Mouse (Mus musculus): ENCODE results near the gene Ubxn2a. TPM values are rescaled to one million over a fixed set of nuclear protein-coding genes. Genes with fewer than 3 reads are reported as not detected.
A peak's percentile ranks its signal among the peaks of the same experiment; 100 is the strongest.

Ubxn2a gene
- polyA plus RNA-seq, 1 experiment from 2014 or later: 45.2 TPM

- H3K36me3 ChIP-seq (ENCODE audit: control insufficient read depth, insufficient read depth): no peaks in the 10 kb centered on the region
- ATAC-seq: no peak
- WGBS: 62% methylated on average over 4 of the region's 4 CpGs
- no peak overlapping the region for H3K4me2 ChIP-seq (ENCODE audit: low read length)
- no peak overlapping the region for H3K9ac ChIP-seq (replicated peaks; ENCODE audit: low read depth, low read length)
- H3K4me1 ChIP-seq (replicated peaks; ENCODE audit: control insufficient read depth, insufficient read depth, low read length): peaks cover 10% of the 10 kb centered on the region
- H3K4me3 ChIP-seq (replicated peaks; ENCODE audit: low read length): no peak overlapping the region
- no peaks in the 10 kb centered on the region for H3K9me3 ChIP-seq (ENCODE audit: control insufficient read depth, low read length)
- H3K27me3 ChIP-seq (replicated peaks; ENCODE audit: control insufficient read depth, insufficient read depth, low read length): no peaks in the 10 kb centered on the region
- no peak overlapping the region for H3K27ac ChIP-seq (ENCODE audit: low read length)
Observed at GRCm38 (mm10) chr12:4872273-4872672, 35.2 kb downstream of the Ubxn2a start.

- Histone ChIP-seq H3K27ac (ENCODE audit: low read length) (no peak overlapping the region), H3K4me1 (replicated peaks; ENCODE audit: control insufficient read depth, insufficient read depth, low read length) (peaks cover 10% of the 10 kb centered on the region), H3K27me3 (replicated peaks; ENCODE audit: control insufficient read depth, insufficient read depth, low read length) (no peaks in the 10 kb centered on the region), H3K9ac (replicated peaks; ENCODE audit: low read depth, low read length) (no peak overlapping the region), H3K4me2 (ENCODE audit: low read length) (no peak overlapping the region), H3K36me3 (ENCODE audit: control insufficient read depth, insufficient read depth) (no peaks in the 10 kb centered on the region), H3K9me3 (ENCODE audit: control insufficient read depth, low read length) (no peaks in the 10 kb centered on the region), H3K4me3 (replicated peaks; ENCODE audit: low read length) (no peak overlapping the region)
- no peak for ATAC-seq
- WGBS: 92% methylated on average over 5 of the region's 5 CpGs
Observed at GRCm38 (mm10) chr12:4871260-4871659, 36.2 kb downstream of the Ubxn2a start.

- H3K36me3 ChIP-seq (ENCODE audit: control insufficient read depth, insufficient read depth): no peaks in the 10 kb centered on the region
- H3K4me3 ChIP-seq (replicated peaks; ENCODE audit: low read length): no peak overlapping the region
- no peak overlapping the region for H3K9ac ChIP-seq (replicated peaks; ENCODE audit: low read depth, low read length)
- no peak overlapping the region for H3K4me2 ChIP-seq (ENCODE audit: low read length)
- H3K9me3 ChIP-seq (ENCODE audit: control insufficient read depth, low read length): no peaks in the 10 kb centered on the region
- no peak overlapping the region for H3K27ac ChIP-seq (ENCODE audit: low read length)
- 79% methylated on average over 8 of the region's 8 CpGs for WGBS
- H3K27me3 ChIP-seq (replicated peaks; ENCODE audit: control insufficient read depth, insufficient read depth, low read length): no peaks in the 10 kb centered on the region
- H3K4me1 ChIP-seq (replicated peaks; ENCODE audit: control insufficient read depth, insufficient read depth, low read length): peaks cover 3% of the 10 kb centered on the region
- ATAC-seq: no peak
Observed at GRCm38 (mm10) chr12:4868924-4869323, 38.6 kb downstream of the Ubxn2a start.

- no peaks in the 10 kb centered on the region for H3K27me3 ChIP-seq (replicated peaks; ENCODE audit: control insufficient read depth, insufficient read depth, low read length)
- ATAC-seq: peak; percentile 27; the same call in 1 of the 2 replicates
- no peak overlapping the region for H3K27ac ChIP-seq (ENCODE audit: low read length)
- WGBS: 75% methylated on average over 4 of the region's 4 CpGs
- H3K4me3 ChIP-seq (replicated peaks; ENCODE audit: low read length): no peak overlapping the region
- H3K9me3 ChIP-seq (ENCODE audit: control insufficient read depth, low read length): no peaks in the 10 kb centered on the region
- H3K36me3 ChIP-seq (ENCODE audit: control insufficient read depth, insufficient read depth): no peaks in the 10 kb centered on the region
- H3K4me1 ChIP-seq (replicated peaks; ENCODE audit: control insufficient read depth, insufficient read depth, low read length): no peaks in the 10 kb centered on the region
- H3K9ac ChIP-seq (replicated peaks; ENCODE audit: low read depth, low read length): no peak overlapping the region
- no peak overlapping the region for H3K4me2 ChIP-seq (ENCODE audit: low read length)
Observed at GRCm38 (mm10) chr12:4864338-4864690, 43.2 kb downstream of the Ubxn2a start.

- no peaks in the 10 kb centered on the region for H3K4me1 ChIP-seq (replicated peaks; ENCODE audit: control insufficient read depth, insufficient read depth, low read length)
- H3K27me3 ChIP-seq (replicated peaks; ENCODE audit: control insufficient read depth, insufficient read depth, low read length): no peaks in the 10 kb centered on the region
- ATAC-seq: no peak
- H3K4me2 ChIP-seq (ENCODE audit: low read length): no peak overlapping the region
- WGBS: 67% methylated on average over 4 of the region's 4 CpGs
- no peak overlapping the region for H3K27ac ChIP-seq (ENCODE audit: low read length)
- H3K36me3 ChIP-seq (ENCODE audit: control insufficient read depth, insufficient read depth): no peaks in the 10 kb centered on the region
- no peak overlapping the region for H3K4me3 ChIP-seq (replicated peaks; ENCODE audit: low read length)
- no peak overlapping the region for H3K9ac ChIP-seq (replicated peaks; ENCODE audit: low read depth, low read length)
- H3K9me3 ChIP-seq (ENCODE audit: control insufficient read depth, low read length): no peaks in the 10 kb centered on the region
Observed at GRCm38 (mm10) chr12:4863654-4864337, 43.7 kb downstream of the Ubxn2a start.

GRCm38 (mm10) chr12:4862672-4863071 lies 44.8 kb downstream of the Ubxn2a start:
- H3K4me3 ChIP-seq (replicated peaks; ENCODE audit: low read length): no peak overlapping the region
- H3K9me3 ChIP-seq (ENCODE audit: control insufficient read depth, low read length): no peaks in the 10 kb centered on the region
- no peak overlapping the region for H3K4me2 ChIP-seq (ENCODE audit: low read length)
- H3K4me1 ChIP-seq (replicated peaks; ENCODE audit: control insufficient read depth, insufficient read depth, low read length): no peaks in the 10 kb centered on the region
- H3K9ac ChIP-seq (replicated peaks; ENCODE audit: low read depth, low read length): no peak overlapping the region
- no peak for ATAC-seq
- no peaks in the 10 kb centered on the region for H3K36me3 ChIP-seq (ENCODE audit: control insufficient read depth, insufficient read depth)
- no peak overlapping the region for H3K27ac ChIP-seq (ENCODE audit: low read length)
- WGBS: 88% methylated on average over 4 of the region's 4 CpGs
- H3K27me3 ChIP-seq (replicated peaks; ENCODE audit: control insufficient read depth, insufficient read depth, low read length): no peaks in the 10 kb centered on the region

- ATAC-seq: no peak
Observed at GRCm38 (mm10) chr12:4859241-4859914, 48.1 kb downstream of the Ubxn2a start.

GRCm38 (mm10) chr12:4856834-4857233 lies 50.7 kb downstream of the Ubxn2a start:
- no peak overlapping the region for H3K9ac ChIP-seq (replicated peaks; ENCODE audit: low read depth, low read length)
- no peaks in the 10 kb centered on the region for H3K9me3 ChIP-seq (ENCODE audit: control insufficient read depth, low read length)
- no peak overlapping the region for H3K4me2 ChIP-seq (ENCODE audit: low read length)
- H3K27ac ChIP-seq (ENCODE audit: low read length): no peak overlapping the region
- no peaks in the 10 kb centered on the region; the same call in 1 of the 2 replicates for H3K36me3 ChIP-seq (ENCODE audit: control insufficient read depth, insufficient read depth)
- 95% methylated on average over 2 of the region's 2 CpGs for WGBS
- no peaks in the 10 kb centered on the region for H3K4me1 ChIP-seq (replicated peaks; ENCODE audit: control insufficient read depth, insufficient read depth, low read length)
- no peak overlapping the region for H3K4me3 ChIP-seq (replicated peaks; ENCODE audit: low read length)
- H3K27me3 ChIP-seq (replicated peaks; ENCODE audit: control insufficient read depth, insufficient read depth, low read length): no peaks in the 10 kb centered on the region
- ATAC-seq: no peak

More at GRCm38 (mm10) chr12:4859241-4859914, 48.1 kb downstream of the Ubxn2a start:
- Histone ChIP-seq H3K27ac (ENCODE audit: low read length) (no peak overlapping the region), H3K36me3 (ENCODE audit: control insufficient read depth, insufficient read depth) (no peaks in the 10 kb centered on the region; the same call in 1 of the 2 replicates), H3K9ac (replicated peaks; ENCODE audit: low read depth, low read length) (no peak overlapping the region), H3K4me1 (replicated peaks; ENCODE audit: control insufficient read depth, insufficient read depth, low read length) (no peaks in the 10 kb centered on the region), H3K9me3 (ENCODE audit: control insufficient read depth, low read length) (no peaks in the 10 kb centered on the region), H3K27me3 (replicated peaks; ENCODE audit: control insufficient read depth, insufficient read depth, low read length) (no peaks in the 10 kb centered on the region), H3K4me3 (replicated peaks; ENCODE audit: low read length) (no peak overlapping the region), H3K4me2 (ENCODE audit: low read length) (no peak overlapping the region)
- 65% methylated on average over 11 of the region's 11 CpGs for WGBS

- Histone ChIP-seq H3K4me2 (ENCODE audit: low read length) (no peak overlapping the region), H3K9ac (replicated peaks; ENCODE audit: low read depth, low read length) (no peak overlapping the region), H3K27ac (ENCODE audit: low read length) (no peak overlapping the region), H3K9me3 (ENCODE audit: control insufficient read depth, low read length) (no peaks in the 10 kb centered on the region), H3K4me3 (replicated peaks; ENCODE audit: low read length) (no peak overlapping the region), H3K36me3 (ENCODE audit: control insufficient read depth, insufficient read depth) (peaks cover 3% of the 10 kb centered on the region; the same call in 1 of the 2 replicates), H3K27me3 (replicated peaks; ENCODE audit: control insufficient read depth, insufficient read depth, low read length) (no peaks in the 10 kb centered on the region), H3K4me1 (replicated peaks; ENCODE audit: control insufficient read depth, insufficient read depth, low read length) (no peaks in the 10 kb centered on the region)
- WGBS: 96% methylated on average over 5 of the region's 5 CpGs
- ATAC-seq: no peak
Observed at GRCm38 (mm10) chr12:4856160-4856559, 51.3 kb downstream of the Ubxn2a start.
